Mouse (Mus musculus): ENCODE measurements at regions not wholly inside any gene's neighbourhood (a gene's known extent, or its start where the extent isn't known, plus 50 kb on each side); places are given as distances from the start of the nearest gene placed in this dataset.

- H3ac ChIP-seq (ENCODE audit: control insufficient read depth, insufficient read length, low read depth): peak overlapping the region; percentile 10
- H3K79me2 ChIP-seq (ENCODE audit: control insufficient read depth, insufficient read depth): no peaks in the 10 kb centered on the region
- H3K27me3 ChIP-seq (ENCODE audit: control insufficient read depth, insufficient read depth, insufficient read length): no peaks in the 10 kb centered on the region
- H3K36me3 ChIP-seq (ENCODE audit: control insufficient read depth, insufficient read depth): no peaks in the 10 kb centered on the region
- TF ChIP-seq MYOD1 (IDR thresholded peaks at IDR 0.05; ENCODE audit: control insufficient read depth, insufficient read length, low read depth) (no peak), CEBPB (IDR thresholded peaks at IDR 0.05; ENCODE audit: low read depth) (no peak), MYOG (IDR thresholded peaks at IDR 0.05; ENCODE audit: control insufficient read depth, extremely low read depth, insufficient read length) (no peak), MAX (IDR thresholded peaks at IDR 0.05) (no peak), FOSL1 (IDR thresholded peaks at IDR 0.05; ENCODE audit: insufficient read depth, low read length, poor library complexity, severe bottlenecking) (no peak), CTCF (IDR thresholded peaks at IDR 0.05; ENCODE audit: control insufficient read depth, insufficient read depth, insufficient read length) (no peak), USF1 (IDR thresholded peaks at IDR 0.05; ENCODE audit: low read depth) (no peak)
- no peaks in the 10 kb centered on the region for H3K79me3 ChIP-seq (ENCODE audit: low read depth)
- H3K4me3 ChIP-seq (ENCODE audit: insufficient read depth, poor library complexity, severe bottlenecking): no peak overlapping the region
Measured at GRCm38 (mm10) chr12:73479932-73480609, 66.1 kb downstream of the Tmem30b start.

GRCm38 (mm10) chr12:73478641-73479040, 67.6 kb downstream of the Tmem30b start:
- H3K36me3 ChIP-seq (ENCODE audit: control insufficient read depth, insufficient read depth): no peaks in the 10 kb centered on the region
- no peak overlapping the region for H3K4me3 ChIP-seq (ENCODE audit: insufficient read depth, poor library complexity, severe bottlenecking)
- no peaks in the 10 kb centered on the region for H3K79me2 ChIP-seq (ENCODE audit: control insufficient read depth, insufficient read depth)
- TF ChIP-seq MYOG (IDR thresholded peaks at IDR 0.05; ENCODE audit: control insufficient read depth, extremely low read depth, insufficient read length) (no peak), MYOD1 (IDR thresholded peaks at IDR 0.05; ENCODE audit: control insufficient read depth, insufficient read length, low read depth) (no peak), FOSL1 (IDR thresholded peaks at IDR 0.05; ENCODE audit: insufficient read depth, low read length, poor library complexity, severe bottlenecking) (no peak)
- H3K79me3 ChIP-seq (ENCODE audit: low read depth): no peaks in the 10 kb centered on the region
- H3K27me3 ChIP-seq (ENCODE audit: control insufficient read depth, insufficient read depth, insufficient read length): no peaks in the 10 kb centered on the region
- H3ac ChIP-seq (ENCODE audit: control insufficient read depth, insufficient read length, low read depth): no peak overlapping the region

GRCm38 (mm10) chr12:73476421-73476858, 69.8 kb downstream of the Tmem30b start:
- Histone ChIP-seq H3K79me3 (ENCODE audit: low read depth) (no peaks in the 10 kb centered on the region), H3K4me3 (ENCODE audit: insufficient read depth, poor library complexity, severe bottlenecking) (no peak overlapping the region), H3K36me3 (ENCODE audit: control insufficient read depth, insufficient read depth) (no peaks in the 10 kb centered on the region), H3K79me2 (ENCODE audit: control insufficient read depth, insufficient read depth) (no peaks in the 10 kb centered on the region), H3K27me3 (ENCODE audit: control insufficient read depth, insufficient read depth, insufficient read length) (no peaks in the 10 kb centered on the region), H3ac (ENCODE audit: control insufficient read depth, insufficient read length, low read depth) (peak overlapping the region; percentile 4)
- TF ChIP-seq MYOD1 (IDR thresholded peaks at IDR 0.05; ENCODE audit: control insufficient read depth, insufficient read length, low read depth) (peak; percentile 99), FOSL1 (IDR thresholded peaks at IDR 0.05; ENCODE audit: insufficient read depth, low read length, poor library complexity, severe bottlenecking) (no peak), CEBPB (IDR thresholded peaks at IDR 0.05; ENCODE audit: low read depth) (no peak), MAX (IDR thresholded peaks at IDR 0.05) (no peak), MYOG (IDR thresholded peaks at IDR 0.05; ENCODE audit: control insufficient read depth, extremely low read depth, insufficient read length) (no peak)

- Histone ChIP-seq H3K79me2 (ENCODE audit: control insufficient read depth, insufficient read depth) (no peaks in the 10 kb centered on the region), H3K4me3 (ENCODE audit: insufficient read depth, poor library complexity, severe bottlenecking) (no peak overlapping the region), H3K79me3 (ENCODE audit: low read depth) (no peaks in the 10 kb centered on the region), H3K27me3 (ENCODE audit: control insufficient read depth, insufficient read depth, insufficient read length) (no peaks in the 10 kb centered on the region), H3ac (ENCODE audit: control insufficient read depth, insufficient read length, low read depth) (no peak overlapping the region), H3K36me3 (ENCODE audit: control insufficient read depth, insufficient read depth) (no peaks in the 10 kb centered on the region)
- TF ChIP-seq MAX (IDR thresholded peaks at IDR 0.05) (no peak), MYOD1 (IDR thresholded peaks at IDR 0.05; ENCODE audit: control insufficient read depth, insufficient read length, low read depth) (no peak)
Measured at GRCm38 (mm10) chr12:73475774-73476173, 70.4 kb downstream of the Tmem30b start.

GRCm38 (mm10) chr12:73475020-73475419, 71.2 kb downstream of the Tmem30b start:
- Histone ChIP-seq H3K4me3 (ENCODE audit: insufficient read depth, poor library complexity, severe bottlenecking) (no peak overlapping the region), H3K79me3 (ENCODE audit: low read depth) (no peaks in the 10 kb centered on the region), H3K27me3 (ENCODE audit: control insufficient read depth, insufficient read depth, insufficient read length) (no peaks in the 10 kb centered on the region), H3K36me3 (ENCODE audit: control insufficient read depth, insufficient read depth) (no peaks in the 10 kb centered on the region), H3ac (ENCODE audit: control insufficient read depth, insufficient read length, low read depth) (no peak overlapping the region), H3K79me2 (ENCODE audit: control insufficient read depth, insufficient read depth) (no peaks in the 10 kb centered on the region)
- TF ChIP-seq FOSL1 (IDR thresholded peaks at IDR 0.05; ENCODE audit: insufficient read depth, low read length, poor library complexity, severe bottlenecking): no peak
- TF ChIP-seq USF1 (IDR thresholded peaks at IDR 0.05; ENCODE audit: low read depth): no peak
- TF ChIP-seq CTCF (IDR thresholded peaks at IDR 0.05; ENCODE audit: control insufficient read depth, insufficient read depth, insufficient read length): no peak

GRCm38 (mm10) chr12:73473111-73473510, 73.1 kb downstream of the Tmem30b start:
- Histone ChIP-seq H3K79me3 (ENCODE audit: low read depth) (no peaks in the 10 kb centered on the region), H3K79me2 (ENCODE audit: control insufficient read depth, insufficient read depth) (no peaks in the 10 kb centered on the region), H3K36me3 (ENCODE audit: control insufficient read depth, insufficient read depth) (no peaks in the 10 kb centered on the region), H3ac (ENCODE audit: control insufficient read depth, insufficient read length, low read depth) (no peak overlapping the region), H3K27me3 (ENCODE audit: control insufficient read depth, insufficient read depth, insufficient read length) (no peaks in the 10 kb centered on the region), H3K4me3 (ENCODE audit: insufficient read depth, poor library complexity, severe bottlenecking) (no peak overlapping the region)
- TF ChIP-seq MAX (IDR thresholded peaks at IDR 0.05): no peak
- no peak for TF ChIP-seq MYOD1 (IDR thresholded peaks at IDR 0.05; ENCODE audit: control insufficient read depth, insufficient read length, low read depth)
- TF ChIP-seq CEBPB (IDR thresholded peaks at IDR 0.05; ENCODE audit: low read depth): peak; percentile 40

Data from C2C12 (cell line).